Mouse (Mus musculus): ENCODE data around the gene Carmil1.
A peak's percentile ranks its signal among the peaks of the same experiment; 100 is the strongest.

GRCm38 (mm10) chr13:24159190-24159965 is 121.2 kb downstream of the Carmil1 start:
- TF ChIP-seq MYB (IDR thresholded peaks at IDR 0.05; ENCODE audit: low read depth, low read length): peak; percentile 79; the same call in 1 of the 2 replicates
- TF ChIP-seq MEF2A (IDR thresholded peaks at IDR 0.05; ENCODE audit: extremely low read depth, insufficient replicate concordance, low read depth, low read length, poor library complexity, severe bottlenecking): no peak
- TF ChIP-seq SIN3A (IDR thresholded peaks at IDR 0.05; ENCODE audit: low read length): peak; percentile 80
- peak; percentile 100 for TF ChIP-seq GATA1 (IDR thresholded peaks at IDR 0.05; ENCODE audit: low read depth, low read length)

Data from MEL (cell line).